8 mouse cellular contexts compared by ENCODE assay signal in genomic region chr3:32397461-32398174, GRCm38 (mm10). TPM values are rescaled to one million over a fixed set of nuclear protein-coding genes. Genes with fewer than 3 reads are reported as not detected.
A peak's percentile ranks its signal among the peaks of the same experiment; 100 is the strongest.
DNase-seq lines count a peak whose midpoint lies in the region; ATAC-seq and TF ChIP-seq lines count a peak whose summit lies in the region.

Pik3ca (plus strand) TSS chr3:32397671.

- H3K4me2 ChIP-seq in heart, embryonic 14.5 days (ENCODE audit: low read length): peak within 1 kb of the TSS; percentile 81
- peak within 1 kb of the TSS; percentile 94 for H3K4me2 ChIP-seq in liver, embryonic 15.5 days
- H3K4me2 ChIP-seq in neural tube, embryonic 15.5 days: peak within 1 kb of the TSS; percentile 66

- H3K4me1 ChIP-seq in forebrain, embryonic 10.5 days: peaks cover 44% of the 10 kb centered on the region
- H3K4me1 ChIP-seq in heart, embryonic 14.5 days (ENCODE audit: control insufficient read depth in 2 of 2, insufficient read depth in 2 of 2, low read length in 2 of 2): peaks cover 6 to 31% of the 10 kb centered on the region in 2 experiments
- H3K4me1 ChIP-seq in liver, embryonic 15.5 days (replicated peaks): peaks cover 49% of the 10 kb centered on the region
- H3K4me1 ChIP-seq in neural tube, embryonic 15.5 days: peaks cover 36% of the 10 kb centered on the region
- H3K4me1 ChIP-seq in thymus, adult 2 months (replicated peaks; ENCODE audit: control insufficient read depth, insufficient read depth, low read length): peaks cover 12% of the 10 kb centered on the region

- ATAC-seq in heart, embryonic 14.5 days (ENCODE audit: insufficient number of reproducible peaks, insufficient read depth, low FRiP score, low read depth): peak; percentile 68
- ATAC-seq in liver, embryonic 15.5 days (ENCODE audit: insufficient read depth): peak; percentile 74
- ATAC-seq in neural tube, embryonic 15.5 days (ENCODE audit: low FRiP score): peak; percentile 69

- H3K27ac ChIP-seq in forebrain, embryonic 10.5 days: peak within 1 kb of the TSS; percentile 95
- H3K27ac ChIP-seq in heart, embryonic 14.5 days (replicated peaks in 1 of 2; ENCODE audit: control insufficient read depth in 1 of 2, insufficient read depth in 1 of 2, low read depth in 2 of 2, low read length in 2 of 2): peak within 1 kb of the TSS; percentile 95 to 97
- peak within 1 kb of the TSS; percentile 98 for H3K27ac ChIP-seq in liver, embryonic 15.5 days (replicated peaks)
- H3K27ac ChIP-seq in neural tube, embryonic 15.5 days (replicated peaks): peak within 1 kb of the TSS; percentile 96
- H3K27ac ChIP-seq in thymus, adult 2 months (ENCODE audit: control insufficient read depth, insufficient read depth, low read length): peak within 1 kb of the TSS; percentile 81

- WGBS in forebrain, embryonic 10.5 days: under 1% methylated on average over 63 of the region's 65 CpGs
- under 1% methylated on average over 44 of the region's 65 CpGs for WGBS in heart, embryonic 14.5 days
- WGBS in liver, embryonic 15.5 days (ENCODE audit: insufficient replicate concordance): under 1% methylated on average over 49 of the region's 65 CpGs
- 0% methylated on average over 53 of the region's 65 CpGs for WGBS in neural tube, embryonic 15.5 days
- WGBS in thymus, adult 2 months: 1% methylated on average over 64 of the region's 65 CpGs

- TF ChIP-seq POLR2A in thymus, adult 2 months (IDR thresholded peaks at IDR 0.05; ENCODE audit: control insufficient read depth, extremely low read depth, insufficient read depth, low read length, poor library complexity): no peak

- 0 out of 2 replicates have a peak, but pooled peaks have one; percentile 54 for TF ChIP-seq CTCF in thymus, adult 2 months (IDR thresholded peaks at IDR 0.05; ENCODE audit: borderline replicate concordance, control insufficient read depth, extremely low read depth, insufficient read depth, low read length, poor library complexity)

- no peaks in the 10 kb centered on the region for H3K9me3 ChIP-seq in forebrain, embryonic 10.5 days
- no peaks in the 10 kb centered on the region for H3K9me3 ChIP-seq in heart, embryonic 14.5 days (ENCODE audit: control insufficient read depth, low read length)
- H3K9me3 ChIP-seq in liver, embryonic 15.5 days (replicated peaks): no peaks in the 10 kb centered on the region
- no peaks in the 10 kb centered on the region for H3K9me3 ChIP-seq in neural tube, embryonic 15.5 days (replicated peaks)

- no peaks in the 10 kb centered on the region for H3K36me3 ChIP-seq in forebrain, embryonic 10.5 days (replicated peaks)
- no peaks in the 10 kb centered on the region for H3K36me3 ChIP-seq in heart, embryonic 14.5 days (ENCODE audit: control insufficient read depth, insufficient read depth, low read length)
- no peaks in the 10 kb centered on the region for H3K36me3 ChIP-seq in liver, embryonic 15.5 days (replicated peaks)
- no peaks in the 10 kb centered on the region for H3K36me3 ChIP-seq in neural tube, embryonic 15.5 days
- H3K36me3 ChIP-seq in thymus, adult 2 months (ENCODE audit: control insufficient read depth, insufficient read depth, low read length): no peaks in the 10 kb centered on the region

- H3K27me3 ChIP-seq in forebrain, embryonic 10.5 days (ENCODE audit: poor library complexity, severe bottlenecking): peaks cover 3% of the 10 kb centered on the region; the same call in 1 of the 2 replicates
- no peaks in the 10 kb centered on the region for H3K27me3 ChIP-seq in heart, embryonic 14.5 days (ENCODE audit: control insufficient read depth, insufficient read depth, low read length)
- H3K27me3 ChIP-seq in liver, embryonic 15.5 days: no peaks in the 10 kb centered on the region
- H3K27me3 ChIP-seq in neural tube, embryonic 15.5 days (replicated peaks): no peaks in the 10 kb centered on the region
- H3K27me3 ChIP-seq in thymus, adult 2 months (ENCODE audit: control insufficient read depth, insufficient read depth, low read length): no peaks in the 10 kb centered on the region

- peak within 1 kb of the TSS; percentile 93 for H3K9ac ChIP-seq in heart, embryonic 14.5 days (ENCODE audit: low read length)
- H3K9ac ChIP-seq in liver, embryonic 15.5 days: peak within 1 kb of the TSS; percentile 95
- peak within 1 kb of the TSS; percentile 87 for H3K9ac ChIP-seq in neural tube, embryonic 15.5 days (replicated peaks)

- DNase-seq in ES-CJ7 (ENCODE audit: low read depth, low spot score): peak; percentile 50
- peak; percentile 36 for DNase-seq in c-Kit-negative CD71-positive TER-119-positive erythroid progenitor cells, embryonic 14.5 days (ENCODE audit: low read depth, low spot score)
- DNase-seq in forebrain, embryonic 10.5 days (ENCODE audit: extremely low spot score, low spot score): peak; percentile 72
- DNase-seq in kidney, postnatal 10 days: peak; percentile 71
- DNase-seq in thymus, adult 2 months: peak; percentile 54

- peak within 1 kb of the TSS; percentile 92 for H3K4me3 ChIP-seq in forebrain, embryonic 10.5 days
- H3K4me3 ChIP-seq in heart, embryonic 14.5 days (ENCODE audit: control insufficient read depth in 1 of 2, insufficient read depth in 1 of 2, low read depth in 1 of 2, low read length in 2 of 2): peak within 1 kb of the TSS; percentile 85 to 86
- H3K4me3 ChIP-seq in liver, embryonic 15.5 days (replicated peaks): peak within 1 kb of the TSS; percentile 94
- H3K4me3 ChIP-seq in neural tube, embryonic 15.5 days (replicated peaks): peak within 1 kb of the TSS; percentile 91
- peak within 1 kb of the TSS; percentile 76 for H3K4me3 ChIP-seq in thymus, adult 2 months (ENCODE audit: control insufficient read depth, insufficient read depth, low read length)

RNA-seq across cellular contexts. Expression of gene Pik3ca, which starts in this region (rescaled TPM):
- polyA plus RNA-seq in forebrain, embryonic 10.5 days (2016; fragmentation: Nextera tagmentation; extraction: Ambion mirVana): 5.0 and 8.0 TPM in 2 replicates
- polyA plus RNA-seq in heart, embryonic 14.5 days (2014; fragmentation: Nextera tagmentation; extraction: Ambion mirVana): 14.1 and 17.0 TPM in 2 replicates
- 2.4 and 3.2 TPM in 2 replicates for polyA plus RNA-seq in liver, embryonic 15.5 days (2015; fragmentation: Nextera tagmentation; extraction: Ambion mirVana)
- polyA plus RNA-seq in neural tube, embryonic 15.5 days (2015; fragmentation: Nextera tagmentation; extraction: Ambion mirVana): 11.4 and 12.3 TPM in 2 replicates
- polyA plus RNA-seq in thymus, adult 2 months (2012; rRNA removed): 9.4 and 10.2 TPM in 2 replicates

Comparison
In these comparisons a context has a peak if more than half of its experiments do, and no peak if none do; other contexts are left out.
1. Peak in every context shown above with its lines: DNase-seq, ATAC-seq, H3K4me3 ChIP-seq and H3K27ac ChIP-seq.